ENCODE assay signal across 8 mouse cellular contexts in genomic region chr11:87073343-87073865, GRCm38 (mm10). TPM values are rescaled to one million over a fixed set of nuclear protein-coding genes. Genes with fewer than 3 reads are reported as not detected.
DNase-seq lines count a peak whose midpoint lies in the region; ATAC-seq and TF ChIP-seq lines count a peak whose summit lies in the region.

No protein-coding gene starts in this region.

- peak overlapping the region; percentile 74 for H3K4me3 ChIP-seq in forebrain, embryonic 13.5 days
- peak overlapping the region; percentile 64 for H3K4me3 ChIP-seq in liver, embryonic 16.5 days (ENCODE audit: low read depth, low read length)
- peak overlapping the region; percentile 67 for H3K4me3 ChIP-seq in neural tube, embryonic 12.5 days
- H3K4me3 ChIP-seq in stomach, postnatal 0 days (ENCODE audit: low read depth, low read length), result peak overlapping the region; percentile 65

- TF ChIP-seq EP300 in stomach, postnatal 0 days (optimal IDR thresholded peaks at IDR 0.05), result no peak

- H3K9me3 ChIP-seq in forebrain, embryonic 13.5 days (replicated peaks), result no peaks in the 10 kb centered on the region
- H3K9me3 ChIP-seq in liver, embryonic 16.5 days (replicated peaks; ENCODE audit: control insufficient read depth, low read length), result no peaks in the 10 kb centered on the region
- H3K9me3 ChIP-seq in neural tube, embryonic 12.5 days, result no peaks in the 10 kb centered on the region
- H3K9me3 ChIP-seq in stomach, postnatal 0 days (ENCODE audit: control insufficient read depth, low read length), result no peaks in the 10 kb centered on the region

- ATAC-seq in cerebellum, adult (ENCODE audit: insufficient number of reproducible peaks, low FRiP score, low TSS enrichment), result peak; percentile 80
- peak; percentile 77 for ATAC-seq in forebrain, embryonic 13.5 days
- ATAC-seq in liver, embryonic 16.5 days (ENCODE audit: low read depth), result peak; percentile 62
- ATAC-seq in neural tube, embryonic 12.5 days (ENCODE audit: low FRiP score, low read depth), result peak; percentile 81
- peak; percentile 76 for ATAC-seq in stomach, postnatal 0 days (ENCODE audit: low FRiP score, low TSS enrichment)

- peak overlapping the region; percentile 89 for H3K9ac ChIP-seq in forebrain, embryonic 13.5 days
- peak overlapping the region; percentile 75 for H3K9ac ChIP-seq in liver, embryonic 16.5 days (ENCODE audit: low read depth, low read length)
- peak overlapping the region; percentile 91 for H3K9ac ChIP-seq in neural tube, embryonic 12.5 days
- peak overlapping the region; percentile 70 for H3K9ac ChIP-seq in stomach, postnatal 0 days (ENCODE audit: low read length)

- WGBS in forebrain, embryonic 13.5 days, result under 1% methylated on average over 24 of the region's 24 CpGs
- 2% methylated on average over 24 of the region's 24 CpGs for WGBS in large intestine, adult 2 months
- 3% methylated on average over 24 of the region's 24 CpGs for WGBS in liver, embryonic 16.5 days (ENCODE audit: insufficient replicate concordance)
- WGBS in neural tube, embryonic 12.5 days, result under 1% methylated on average over 24 of the region's 24 CpGs
- WGBS in stomach, postnatal 0 days, result 2% methylated on average over 24 of the region's 24 CpGs

- peaks cover 14% of the 10 kb centered on the region for H3K36me3 ChIP-seq in forebrain, embryonic 13.5 days (ENCODE audit: poor library complexity, severe bottlenecking)
- peaks cover 7% of the 10 kb centered on the region; the same call in 1 of the 2 replicates for H3K36me3 ChIP-seq in liver, embryonic 16.5 days (ENCODE audit: control insufficient read depth, insufficient read depth)
- H3K36me3 ChIP-seq in neural tube, embryonic 12.5 days, result peaks cover 16% of the 10 kb centered on the region
- peaks cover 7% of the 10 kb centered on the region for H3K36me3 ChIP-seq in stomach, postnatal 0 days (ENCODE audit: control insufficient read depth, insufficient read depth, low read length)

- DNase-seq in ES-CJ7 (ENCODE audit: low read depth, low spot score), result peak; percentile 74
- DNase-seq in heart, postnatal 10 days, result peak; percentile 72 to 77
- peak; percentile 54 for DNase-seq in large intestine, adult 2 months (ENCODE audit: low read depth, low spot score)
- peak; percentile 80 for DNase-seq in stomach, postnatal 0 days (ENCODE audit: low spot score)

- H3K4me2 ChIP-seq in forebrain, embryonic 13.5 days, result peak overlapping the region; percentile 60
- H3K4me2 ChIP-seq in liver, embryonic 16.5 days (ENCODE audit: low read depth, low read length), result peak overlapping the region; percentile 99
- H3K4me2 ChIP-seq in neural tube, embryonic 12.5 days (replicated peaks), result peak overlapping the region; percentile 64
- H3K4me2 ChIP-seq in stomach, postnatal 0 days (replicated peaks; ENCODE audit: low read depth), result peak overlapping the region; percentile 99

- peaks cover 28% of the 10 kb centered on the region for H3K4me1 ChIP-seq in forebrain, embryonic 13.5 days
- H3K4me1 ChIP-seq in liver, embryonic 16.5 days (ENCODE audit: control insufficient read depth, low read depth, low read length), result peaks cover 11% of the 10 kb centered on the region
- peaks cover 22% of the 10 kb centered on the region for H3K4me1 ChIP-seq in neural tube, embryonic 12.5 days
- H3K4me1 ChIP-seq in stomach, postnatal 0 days (replicated peaks; ENCODE audit: control insufficient read depth, insufficient read depth), result no peaks in the 10 kb centered on the region

- peak; percentile 71 for TF ChIP-seq CTCF in stomach, postnatal 0 days (IDR thresholded peaks at IDR 0.05; ENCODE audit: low read depth)

- no peaks in the 10 kb centered on the region for H3K27me3 ChIP-seq in forebrain, embryonic 13.5 days
- H3K27me3 ChIP-seq in liver, embryonic 16.5 days (ENCODE audit: control insufficient read depth, insufficient read depth, low read depth, low read length), result no peaks in the 10 kb centered on the region
- no peaks in the 10 kb centered on the region for H3K27me3 ChIP-seq in neural tube, embryonic 12.5 days (replicated peaks)
- no peaks in the 10 kb centered on the region for H3K27me3 ChIP-seq in stomach, postnatal 0 days (ENCODE audit: control insufficient read depth, insufficient read depth, low read length)

- peak overlapping the region; percentile 97 for H3K27ac ChIP-seq in forebrain, embryonic 13.5 days
- H3K27ac ChIP-seq in liver, embryonic 16.5 days (ENCODE audit: low read length), result no peak overlapping the region
- H3K27ac ChIP-seq in neural tube, embryonic 12.5 days, result peak overlapping the region; percentile 86
- peak overlapping the region; percentile 69 for H3K27ac ChIP-seq in stomach, postnatal 0 days (replicated peaks)

- intact Hi-C loops in heart, postnatal 10 days (cut with DNase I), result no loop called here

RNA-seq across cellular contexts. Expression of gene Gdpd1, which starts 0.5 kb away (rescaled TPM):
- 158 and 161 TPM in 2 replicates for polyA plus RNA-seq in forebrain, embryonic 13.5 days (2015; fragmentation: Nextera tagmentation; extraction: Ambion mirVana)
- total RNA-seq in heart, postnatal 10 days (2021), result 10 to 100 TPM in 1 of 2 experiments, 1 to 10 TPM in 1; 9.7 to 13.2 TPM
- 123 and 155 TPM in 2 replicates for polyA plus RNA-seq in large intestine, adult 2 months (2012; rRNA removed)
- polyA plus RNA-seq in liver, embryonic 16.5 days (2015; fragmentation: Nextera tagmentation; extraction: Ambion mirVana), result 4.7 and 5.2 TPM in 2 replicates
- polyA plus RNA-seq in neural tube, embryonic 12.5 days (2016; fragmentation: Nextera tagmentation; extraction: Ambion mirVana), result 148 and 158 TPM in 2 replicates
- polyA plus RNA-seq in stomach, postnatal 0 days (2015; fragmentation: Nextera tagmentation; extraction: Ambion mirVana), result 51.2 and 54.8 TPM in 2 replicates

RNA-seq across cellular contexts. Expression of gene Smg8, which starts 13.2 kb away (rescaled TPM):
- 20.5 and 22.6 TPM in 2 replicates for polyA plus RNA-seq in forebrain, embryonic 13.5 days (2015; fragmentation: Nextera tagmentation; extraction: Ambion mirVana)
- 10 to 100 TPM; 10.4 to 10.5 TPM for total RNA-seq in heart, postnatal 10 days (2021)
- 6.1 and 8.3 TPM in 2 replicates for polyA plus RNA-seq in large intestine, adult 2 months (2012; rRNA removed)
- polyA plus RNA-seq in liver, embryonic 16.5 days (2015; fragmentation: Nextera tagmentation; extraction: Ambion mirVana), result 6.7 and 7.2 TPM in 2 replicates
- polyA plus RNA-seq in neural tube, embryonic 12.5 days (2016; fragmentation: Nextera tagmentation; extraction: Ambion mirVana), result 23.9 and 27.0 TPM in 2 replicates
- 10.3 and 10.8 TPM in 2 replicates for polyA plus RNA-seq in stomach, postnatal 0 days (2015; fragmentation: Nextera tagmentation; extraction: Ambion mirVana)

RNA-seq across cellular contexts. Expression of gene Prr11, which starts 35.1 kb away (rescaled TPM):
- 7.9 and 8.3 TPM in 2 replicates for polyA plus RNA-seq in forebrain, embryonic 13.5 days (2015; fragmentation: Nextera tagmentation; extraction: Ambion mirVana)
- total RNA-seq in heart, postnatal 10 days (2021), result 1 to 10 TPM; 4.4 TPM
- 2.3 and 2.4 TPM in 2 replicates for polyA plus RNA-seq in large intestine, adult 2 months (2012; rRNA removed)
- 4.7 and 5.4 TPM in 2 replicates for polyA plus RNA-seq in liver, embryonic 16.5 days (2015; fragmentation: Nextera tagmentation; extraction: Ambion mirVana)
- 6.8 and 8.5 TPM in 2 replicates for polyA plus RNA-seq in neural tube, embryonic 12.5 days (2016; fragmentation: Nextera tagmentation; extraction: Ambion mirVana)
- 1.0 and 1.2 TPM in 2 replicates for polyA plus RNA-seq in stomach, postnatal 0 days (2015; fragmentation: Nextera tagmentation; extraction: Ambion mirVana)

RNA-seq across cellular contexts. Expression of gene Ska2, which starts 35.6 kb away (rescaled TPM):
- 105 and 110 TPM in 2 replicates for polyA plus RNA-seq in forebrain, embryonic 13.5 days (2015; fragmentation: Nextera tagmentation; extraction: Ambion mirVana)
- total RNA-seq in heart, postnatal 10 days (2021), result 10 to 100 TPM; 18.0 to 23.7 TPM
- polyA plus RNA-seq in large intestine, adult 2 months (2012; rRNA removed), result 2.5 and 3.8 TPM in 2 replicates
- 20.6 and 25.6 TPM in 2 replicates for polyA plus RNA-seq in liver, embryonic 16.5 days (2015; fragmentation: Nextera tagmentation; extraction: Ambion mirVana)
- 74.1 and 75.9 TPM in 2 replicates for polyA plus RNA-seq in neural tube, embryonic 12.5 days (2016; fragmentation: Nextera tagmentation; extraction: Ambion mirVana)
- polyA plus RNA-seq in stomach, postnatal 0 days (2015; fragmentation: Nextera tagmentation; extraction: Ambion mirVana), result 13.4 and 16.7 TPM in 2 replicates

RNA-seq across cellular contexts. Expression of gene Trim37, which starts 53.5 kb away (rescaled TPM):
- 82.2 and 87.3 TPM in 2 replicates for polyA plus RNA-seq in forebrain, embryonic 13.5 days (2015; fragmentation: Nextera tagmentation; extraction: Ambion mirVana)
- 10 to 100 TPM; 10.5 to 11.4 TPM for total RNA-seq in heart, postnatal 10 days (2021)
- 2.6 and 3.3 TPM in 2 replicates for polyA plus RNA-seq in large intestine, adult 2 months (2012; rRNA removed)
- 14.0 and 14.5 TPM in 2 replicates for polyA plus RNA-seq in liver, embryonic 16.5 days (2015; fragmentation: Nextera tagmentation; extraction: Ambion mirVana)
- polyA plus RNA-seq in neural tube, embryonic 12.5 days (2016; fragmentation: Nextera tagmentation; extraction: Ambion mirVana), result 79.1 and 82.8 TPM in 2 replicates
- 8.5 and 8.8 TPM in 2 replicates for polyA plus RNA-seq in stomach, postnatal 0 days (2015; fragmentation: Nextera tagmentation; extraction: Ambion mirVana)
